Mouse (Mus musculus) megakaryocyte-erythroid progenitor cell, adult 5-6 weeks (primary cell): Measurements from ENCODE around the gene Ppp1r14b. TPM values are rescaled to one million over a fixed set of nuclear protein-coding genes. Genes with fewer than 3 reads are reported as not detected.
"Not testable (repeated sequence)": the region's sequence is repeated elsewhere in the genome, so short reads cannot be mapped to it uniquely, and the experiment has no call there.

Source experiments
- ATAC-seq: replicated peaks from 2 replicates; pipeline ENCODE4 v1.8.0; 2016; ENCODE audit warnings: mild to moderate bottlenecking, inconsistent platforms; ENCODE audit not compliant: severe bottlenecking, poor library complexity, low FRiP score, low TSS enrichment
- total RNA-seq, 2 experiments: library from RNA; stranded (forward) in 1 of 2; stranded (reverse) in 1 of 2; fragments of 200-1000, 215-1000 nt in 1 of 2; fragments of >200 nt in 1 of 2; fragmentation: Nextera tagmentation in 1 of 2; gene quantifications; 2 replicates each; pipeline ENCODE4 v1.2.3; 2014 to 2017

Ppp1r14b gene
- total RNA-seq, 2 experiments from 2014 or later: 192 to 412 TPM

- ATAC-seq: no peak
These were observed 13.1 kb downstream of the Ppp1r14b start for GRCm38 (mm10) chr19:6987904-6988285.

DNA sequence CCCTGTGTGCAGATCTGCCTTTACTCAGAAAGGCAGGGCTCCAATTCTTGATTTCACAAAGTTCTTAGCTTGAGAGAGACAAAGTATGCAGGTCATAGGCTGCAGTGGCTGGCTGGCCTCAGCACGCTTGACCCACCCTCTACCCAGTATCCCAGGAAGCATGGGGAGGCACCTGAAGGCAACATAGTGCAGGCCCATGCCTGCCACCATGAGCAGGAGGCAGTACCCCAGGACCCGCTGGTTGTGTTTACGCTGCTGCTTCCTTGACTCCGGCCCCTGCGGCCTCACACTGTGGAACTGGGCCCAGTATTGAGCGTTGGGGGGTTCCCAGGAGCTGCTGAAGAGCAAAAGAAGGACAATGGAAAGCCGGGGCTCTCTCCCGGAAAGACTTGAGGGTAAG is 14.5 kb downstream of the Ppp1r14b start:
- ATAC-seq: no peak

DNA sequence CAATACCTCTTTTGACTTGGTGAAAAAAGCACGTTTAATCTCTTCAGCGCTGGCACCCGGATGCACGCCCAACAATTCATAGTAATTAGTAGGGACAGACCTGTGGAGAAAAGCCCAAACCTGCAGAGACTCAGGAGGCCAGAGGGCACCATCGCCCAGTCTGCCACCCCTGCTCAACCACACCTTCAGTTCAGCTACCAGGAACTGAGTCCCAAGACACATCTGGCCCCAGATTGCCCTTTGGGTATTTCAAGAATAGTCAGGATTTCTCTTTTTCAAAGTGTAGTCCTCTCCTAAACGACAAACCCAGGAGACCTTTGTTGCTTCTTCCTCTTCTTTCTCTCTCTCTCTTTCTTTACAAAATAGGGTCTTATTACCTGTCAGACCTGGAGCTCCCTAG is 15.9 kb downstream of the Ppp1r14b start:
- no peak for ATAC-seq

- ATAC-seq: not testable (repeated sequence)
These were observed 16.4 kb downstream of the Ppp1r14b start for GRCm38 (mm10) chr19:6991166-6991565.

GRCm38 (mm10) chr19:6992011-6992858 is 17.5 kb downstream of the Ppp1r14b start, which contains the start of gene Dnajc4:
Dnajc4 (minus strand) TSS chr19:6992572.
- peak; percentile 91 for ATAC-seq

GRCm38 (mm10) chr19:6993011-6993770 is 18.4 kb downstream of the Ppp1r14b start:
- peak; percentile 3; the same call in 1 of the 2 replicates for ATAC-seq

GRCm38 (mm10) chr19:6994002-6994401 is 19.2 kb downstream of the Ppp1r14b start:
- no peak for ATAC-seq

GRCm38 (mm10) chr19:6994489-6994888 is 19.7 kb downstream of the Ppp1r14b start:
- no peak for ATAC-seq

GRCm38 (mm10) chr19:6995255-6995991 is 20.7 kb downstream of the Ppp1r14b start:
- no peak for ATAC-seq

DNA sequence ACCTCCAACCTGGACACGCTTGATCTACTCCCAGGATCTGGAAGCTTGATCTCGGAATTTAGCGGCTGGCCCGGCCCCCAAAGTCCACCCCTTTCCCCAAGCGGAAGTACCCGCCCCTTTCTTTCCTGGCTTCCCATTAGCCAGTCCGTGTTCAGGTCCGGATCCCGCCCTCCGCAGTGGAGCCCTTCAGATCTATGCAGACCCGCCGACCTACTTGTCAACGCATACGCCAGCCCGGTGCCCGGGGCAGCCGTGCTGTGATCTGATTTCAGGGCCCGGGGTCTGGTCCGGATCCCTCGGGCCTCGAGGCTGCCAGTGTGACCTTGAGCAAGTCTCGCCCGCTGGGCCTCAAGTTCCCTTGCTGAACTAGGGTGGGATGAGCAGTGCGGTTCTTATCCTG is 21.2 kb downstream of the Ppp1r14b start, which contains the start of the genes Nudt22 and Trpt1:
Gene Nudt22, minus strand, starts transcription at position 112 of the 400 bp plus-strand sequence.
Gene Trpt1, plus strand, starts transcription at position 126 of the 400 bp plus-strand sequence.
- peak; percentile 66 for ATAC-seq

GRCm38 (mm10) chr19:6997721-6998290 is 23.0 kb downstream of the Ppp1r14b start:
- ATAC-seq: no peak

GRCm38 (mm10) chr19:6999360-7000063 is 24.7 kb downstream of the Ppp1r14b start:
- no peak for ATAC-seq

DNA sequence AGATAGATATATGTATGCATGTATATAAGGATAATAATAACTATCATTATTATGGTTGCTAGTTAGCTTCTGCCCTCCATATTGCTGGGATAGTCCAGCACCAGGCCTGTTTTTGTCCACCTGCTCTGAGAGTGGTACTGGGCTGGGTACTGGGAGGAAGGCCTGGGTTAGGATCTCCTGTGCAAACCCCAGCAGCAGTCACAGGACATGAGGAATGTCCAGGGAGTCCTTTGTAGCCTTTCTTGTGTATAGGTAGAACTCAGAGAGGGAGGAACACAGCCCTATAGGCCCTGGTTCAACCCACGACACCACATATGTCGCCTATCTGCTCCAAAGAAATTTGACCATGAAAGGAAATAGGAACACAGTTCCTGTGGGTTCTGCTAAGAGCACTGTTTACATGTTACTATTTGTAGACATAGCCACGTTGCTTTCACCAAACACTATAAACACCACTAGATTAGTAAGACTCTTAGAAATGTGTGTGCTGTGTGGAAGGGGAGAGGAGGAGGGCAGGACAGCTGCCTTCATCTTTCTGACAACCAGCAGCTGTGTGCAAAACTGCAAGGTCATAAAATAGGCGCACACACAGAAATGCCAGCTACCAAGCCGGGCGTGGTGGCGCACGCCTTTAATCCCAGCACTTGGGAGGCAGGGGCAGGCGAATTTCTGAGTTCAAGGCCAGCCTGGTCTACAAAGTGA is 32.3 kb downstream of the Ppp1r14b start:
- no peak for ATAC-seq

DNA sequence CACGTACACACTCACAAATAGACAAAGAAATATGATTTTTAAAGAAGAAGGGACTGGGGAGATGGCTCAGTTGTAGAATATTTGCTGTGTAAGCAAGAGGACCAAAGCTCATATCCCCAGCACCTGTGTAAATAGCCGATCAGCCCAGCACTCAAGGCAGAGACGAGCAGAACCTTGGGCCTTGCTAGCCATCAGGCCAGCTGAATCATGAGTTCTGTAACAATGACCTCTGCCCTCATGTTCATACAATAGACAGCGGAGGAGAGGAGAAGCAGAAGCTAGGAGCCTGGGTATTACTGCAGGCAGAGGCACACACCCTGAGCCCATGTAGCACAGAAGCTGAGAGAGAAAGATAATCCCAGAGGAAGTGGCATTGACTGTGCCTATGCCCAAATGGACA is 37.7 kb downstream of the Ppp1r14b start:
- ATAC-seq: no peak

GRCm38 (mm10) chr19:7013984-7014383 is 39.2 kb downstream of the Ppp1r14b start:
- ATAC-seq: no peak

- no peak for ATAC-seq
These were observed 39.8 kb downstream of the Ppp1r14b start for GRCm38 (mm10) chr19:7014481-7015135.

DNA sequence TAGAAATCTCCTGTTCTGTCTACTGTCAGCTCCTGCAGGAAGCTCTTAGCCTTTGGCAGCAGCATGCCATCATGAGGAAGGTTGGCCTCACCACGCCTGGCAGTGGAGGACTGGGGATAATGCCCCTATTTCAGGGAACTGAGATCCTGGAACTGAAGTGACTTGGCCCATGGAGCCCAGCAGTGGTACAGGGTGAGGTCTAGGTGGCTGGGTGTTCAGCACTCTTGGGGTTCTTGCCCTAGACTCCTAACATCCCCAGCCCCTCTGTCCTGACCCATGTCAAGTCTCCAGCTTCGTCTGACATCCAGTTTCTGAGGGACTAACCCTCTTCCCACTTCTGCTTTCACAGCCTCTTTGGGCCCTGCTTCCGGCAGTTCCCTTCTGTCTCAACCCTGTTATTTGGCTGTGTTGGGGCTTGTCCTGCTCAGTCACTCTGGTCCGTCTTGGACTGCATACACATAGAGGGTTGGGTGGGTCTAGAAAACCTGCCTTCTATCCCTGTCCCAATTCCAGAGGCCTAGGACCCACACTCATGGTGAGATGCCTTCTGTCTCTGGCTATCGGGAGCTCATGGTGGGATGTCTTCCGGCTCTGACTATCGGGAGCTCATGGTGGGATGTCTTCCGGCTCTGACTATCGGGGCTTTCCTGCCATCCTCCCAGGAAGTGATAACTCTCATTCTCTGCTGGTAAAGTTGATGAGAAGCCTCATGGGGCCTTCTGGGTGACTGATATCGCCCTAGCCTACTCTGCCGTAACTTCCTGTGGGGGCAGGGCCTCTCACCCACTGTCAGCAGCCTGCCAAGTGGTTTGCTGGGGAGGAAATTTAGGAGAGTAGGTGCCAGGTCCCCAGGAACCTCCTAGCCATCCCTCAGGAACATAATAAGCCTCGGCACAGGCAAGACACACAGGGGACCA is 43.0 kb downstream of the Ppp1r14b start:
- peak; percentile 80 for ATAC-seq
